Mouse (Mus musculus) spleen, adult 2 months (tissue): Measurements from ENCODE around the gene Snap29. TPM values are rescaled to one million over a fixed set of nuclear protein-coding genes. Genes with fewer than 3 reads are reported as not detected.

Source experiments
- DNase-seq, 2 experiments: peaks; one replicate each; pipeline versions ENCODE4 v3.0.0 to v3.0.0-alpha.2; 2012 to 2021; ENCODE audit warnings: low spot score in 2 of 2, low read depth in 1 of 2
- H3K27ac ChIP-seq: fragments of 200-500 bp; 2 replicates; pipeline ENCODE4 v1.5.1; 2012; ENCODE audit warnings: low read length, inconsistent platforms; ENCODE audit not compliant: insufficient read depth
- H3K27me3 ChIP-seq: fragments of 200-500 bp; 2 replicates; pipeline ENCODE4 v1.6.1; 2012; ENCODE audit warnings: mild to moderate bottlenecking, moderate library complexity, low read length, inconsistent platforms; ENCODE audit not compliant: control insufficient read depth, insufficient read depth
- H3K36me3 ChIP-seq: fragments of 200-500 bp; 2 replicates; pipeline ENCODE4 v1.6.1; 2012; ENCODE audit warnings: mild to moderate bottlenecking, low read length, inconsistent platforms; ENCODE audit not compliant: control insufficient read depth, insufficient read depth
- H3K4me1 ChIP-seq: fragments of 200-500 bp; 2 replicates; pipeline ENCODE4 v1.6.1; 2011; ENCODE audit warnings: inconsistent platforms; ENCODE audit not compliant: control insufficient read depth, insufficient read depth, insufficient read length
- H3K4me3 ChIP-seq: fragments of 200-500 bp; 2 replicates; pipeline ENCODE4 v1.5.1; 2011; ENCODE audit warnings: mild to moderate bottlenecking, inconsistent platforms; ENCODE audit not compliant: insufficient read depth, insufficient read length; ENCODE audit errors: extremely low read depth
- CTCF ChIP-seq: fragments of 200-500 bp; IDR thresholded peaks from 2 replicates; pipeline ENCODE4 v1.5.1; 2011; ENCODE audit warnings: mild to moderate bottlenecking, inconsistent platforms; ENCODE audit not compliant: insufficient read depth, insufficient read length, insufficient replicate concordance; ENCODE audit errors: extremely low read depth
- POLR2A ChIP-seq: fragments of 200-500 bp; IDR thresholded peaks from 2 replicates; pipeline ENCODE4 v1.6.1; 2011; ENCODE audit warnings: low read depth, low read length, inconsistent platforms
- WGBS: fragments of 180-500 bp; shearing (Covaris S2); methylation state at CpG from one replicate; pipeline ENCODE4 v1.1.7; 2018; 5-methylcytosine and 5-hydroxymethylcytosine counted together
- polyA plus RNA-seq: library from polyadenylated mRNA; depleted of rRNA; stranded (reverse); fragments of >200 nt; gene quantifications from 2 replicates; pipeline ENCODE4 v1.2.3, GENCODE M21; 2012

Snap29 gene
- polyA plus RNA-seq, 1 experiment: 7.3 TPM

GRCm38 (mm10) chr16:17405271-17405696 lies 502 bp upstream of the Snap29 start:
- no peak for TF ChIP-seq CTCF
- no peak for TF ChIP-seq POLR2A
- WGBS: under 1% methylated on average over 22 of the region's 22 CpGs
- Histone ChIP-seq H3K4me1 (peaks cover 11% of the 10 kb centered on the region; the same call in 1 of the 2 replicates), H3K36me3 (no peaks in the 10 kb centered on the region), H3K4me3 (peak overlapping the region; percentile 98), H3K27ac (peak overlapping the region; percentile 88), H3K27me3 (no peaks in the 10 kb centered on the region)
- DNase-seq: peak in 1 of 2 experiments; percentile 58

GRCm38 (mm10) chr16:17406512-17407231 lies 886 bp downstream of the Snap29 start:
- Histone ChIP-seq H3K4me1 (peaks cover 12% of the 10 kb centered on the region; the same call in 1 of the 2 replicates), H3K27me3 (no peaks in the 10 kb centered on the region), H3K4me3 (peak overlapping the region; percentile 88), H3K27ac (peak overlapping the region; percentile 94), H3K36me3 (no peaks in the 10 kb centered on the region)
- peak; percentile 20 to 38 for DNase-seq
- TF ChIP-seq POLR2A (0 out of 2 replicates have a peak, but pooled peaks have one; percentile 13), CTCF (no peak)
- WGBS: 23% methylated on average over 9 of the region's 9 CpGs

DNA sequence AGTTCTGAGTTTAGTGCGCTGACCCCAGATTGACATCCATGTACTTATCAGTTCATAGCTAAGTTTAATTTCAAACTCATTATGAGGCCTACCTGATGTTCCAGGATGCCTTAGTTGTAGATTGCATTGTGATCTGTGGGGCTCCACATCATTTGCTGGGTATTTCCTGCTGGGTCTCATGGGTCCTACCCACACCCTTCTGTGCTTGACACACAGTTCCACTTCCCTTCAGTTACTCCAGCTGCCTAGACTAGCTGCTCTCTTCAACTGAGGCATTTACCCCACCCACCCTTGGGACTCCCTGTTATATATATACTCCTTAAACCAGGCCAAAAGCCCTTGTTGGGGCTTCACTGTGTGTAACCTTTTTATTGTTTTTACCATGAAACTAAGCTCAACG lies 3.3 kb downstream of the Snap29 start:
- TF ChIP-seq CTCF (no peak), POLR2A (no peak)
- 54% methylated on average over 2 of the region's 2 CpGs for WGBS

DNA sequence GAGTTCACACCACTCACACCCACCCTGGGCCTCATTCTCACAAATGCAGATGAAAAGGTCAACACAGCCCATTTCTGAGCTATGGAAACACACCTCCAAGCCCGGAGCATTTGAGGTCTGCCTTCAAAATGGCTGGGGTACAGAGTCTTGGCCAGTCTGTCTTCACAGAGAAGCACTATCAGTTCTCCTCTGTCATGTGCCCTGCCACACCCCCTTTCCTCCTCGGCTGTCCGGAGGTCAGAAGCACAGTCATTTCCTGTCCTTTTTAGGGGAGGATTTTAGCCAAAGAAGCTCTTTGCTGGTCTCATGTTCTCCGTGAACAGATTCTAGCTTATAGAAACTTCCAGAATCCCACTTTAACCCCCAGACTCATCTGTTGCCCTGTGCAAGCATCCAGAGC lies 4.4 kb downstream of the Snap29 start:
- Histone ChIP-seq H3K4me3 (no peak overlapping the region), H3K4me1 (peaks cover 12% of the 10 kb centered on the region; the same call in 1 of the 2 replicates), H3K27me3 (no peaks in the 10 kb centered on the region), H3K27ac (peak overlapping the region; percentile 16), H3K36me3 (peaks cover 1% of the 10 kb centered on the region; the same call in 1 of the 2 replicates)
- TF ChIP-seq POLR2A: no peak
- TF ChIP-seq CTCF: no peak
- no peak for DNase-seq
- 43% methylated on average over 4 of the region's 4 CpGs for WGBS

More for the DNA sequence above, 3.3 kb downstream of the Snap29 start:
- Histone ChIP-seq H3K4me1 (peaks cover 12% of the 10 kb centered on the region; the same call in 1 of the 2 replicates), H3K4me3 (no peak overlapping the region), H3K27me3 (no peaks in the 10 kb centered on the region), H3K36me3 (no peaks in the 10 kb centered on the region), H3K27ac (peak overlapping the region; percentile 78)
- DNase-seq: peak; percentile 47 to 58

GRCm38 (mm10) chr16:17423021-17423420 lies 17.2 kb downstream of the Snap29 start:
- TF ChIP-seq POLR2A (no peak), CTCF (no peak)
- Histone ChIP-seq H3K4me1 (no peaks in the 10 kb centered on the region), H3K27ac (no peak overlapping the region), H3K27me3 (no peaks in the 10 kb centered on the region), H3K4me3 (no peak overlapping the region), H3K36me3 (peaks cover 44% of the 10 kb centered on the region)
- DNase-seq: no peak
- 86% methylated on average over 3 of the region's 3 CpGs for WGBS

DNA sequence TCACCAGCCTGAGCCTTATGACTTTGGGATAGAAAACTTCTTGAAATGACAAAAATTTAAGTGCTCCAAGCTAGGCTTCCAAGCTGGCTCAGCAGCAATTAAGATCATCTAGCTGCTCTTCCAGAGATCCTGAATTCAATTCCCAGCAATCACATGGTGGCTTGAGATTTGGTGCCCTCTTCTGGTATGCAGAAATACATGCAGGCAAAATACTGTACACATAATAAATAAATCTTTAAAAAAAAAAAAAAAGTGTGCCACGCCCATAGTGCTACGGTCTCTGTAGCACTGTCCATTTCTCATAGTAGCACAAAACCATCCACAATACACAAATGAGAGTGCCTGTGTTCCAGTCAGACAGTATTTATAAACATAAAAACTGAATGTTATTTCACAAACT lies 26.8 kb downstream of the Snap29 start:
- no peaks in the 10 kb centered on the region for H3K27me3 ChIP-seq
- no peak for TF ChIP-seq POLR2A
- no peak for TF ChIP-seq CTCF
- H3K27ac ChIP-seq: no peak overlapping the region
- no peak for DNase-seq
- peaks cover 11% of the 10 kb centered on the region for H3K36me3 ChIP-seq
- no peaks in the 10 kb centered on the region for H3K4me1 ChIP-seq
- 70% methylated on average over 2 of the region's 2 CpGs for WGBS
- H3K4me3 ChIP-seq: no peak overlapping the region
